Mouse (Mus musculus): Measurements from ENCODE around the gene Bhmt2.

The Bhmt2 gene

GRCm38 (mm10) chr13:93637282-93638245 lies 36.5 kb downstream of the Bhmt2 start, which contains the start of gene Bhmt:
Bhmt (minus strand) TSS chr13:93637961.
- no peak for DNase-seq

DNA sequence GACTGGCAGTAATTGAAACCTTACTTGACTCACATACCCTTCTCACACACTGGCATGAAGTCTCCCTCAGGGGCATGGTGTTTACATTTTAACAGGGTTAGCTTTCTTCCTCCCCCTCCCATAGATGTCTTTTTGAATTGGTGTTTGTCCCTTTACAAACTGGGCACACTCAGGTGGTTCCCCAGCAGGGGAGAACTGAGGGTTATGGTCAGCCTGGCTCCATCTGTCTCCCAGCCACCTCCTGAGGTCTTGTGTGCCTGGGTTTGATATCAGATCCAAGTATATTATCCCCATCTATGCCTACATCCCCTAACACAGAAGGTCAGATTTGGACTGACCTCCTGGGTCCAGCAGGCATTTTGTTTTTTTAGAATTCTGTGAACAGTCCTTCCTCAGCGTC lies 37.5 kb downstream of the Bhmt2 start:
- no peak for DNase-seq

- DNase-seq = no peak
These were observed 41.2 kb downstream of the Bhmt2 start for GRCm38 (mm10) chr13:93632927-93633326.

DNA sequence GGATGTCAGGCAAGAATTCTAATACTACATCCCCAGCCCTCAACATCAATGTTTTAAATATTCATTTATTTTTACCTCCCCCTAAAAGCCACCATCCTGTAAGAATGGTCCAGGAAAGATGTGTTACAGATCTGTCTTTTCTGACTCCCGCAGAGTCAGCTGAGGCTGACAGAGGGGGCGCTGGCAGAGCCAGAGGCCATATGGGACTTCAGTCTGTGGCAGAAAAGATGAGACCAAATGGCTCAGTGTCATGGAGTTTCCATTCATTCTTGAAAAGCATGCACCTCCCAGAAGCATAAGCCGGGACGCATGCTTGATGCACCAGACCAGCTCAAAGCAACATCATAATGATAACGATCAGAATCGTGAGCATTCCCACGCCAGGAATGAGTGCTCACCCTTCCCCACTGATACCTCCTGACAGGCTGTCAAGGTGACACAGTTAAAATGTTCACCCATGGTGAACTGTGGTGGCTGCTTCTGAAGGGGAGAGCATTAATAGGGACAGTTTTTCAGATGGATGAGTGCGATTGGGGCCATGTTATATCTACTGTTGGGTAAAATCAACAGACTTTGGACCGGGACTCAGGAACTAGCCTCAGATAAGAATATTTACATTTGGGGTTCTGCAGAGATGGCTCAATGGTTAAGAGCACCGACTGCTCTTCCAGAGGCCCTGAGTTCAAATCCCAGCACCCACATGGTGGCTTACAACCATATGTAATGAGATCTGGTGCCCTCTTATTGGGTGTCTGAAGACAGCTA lies 43.0 kb downstream of the Bhmt2 start:
- DNase-seq = no peak

DNA sequence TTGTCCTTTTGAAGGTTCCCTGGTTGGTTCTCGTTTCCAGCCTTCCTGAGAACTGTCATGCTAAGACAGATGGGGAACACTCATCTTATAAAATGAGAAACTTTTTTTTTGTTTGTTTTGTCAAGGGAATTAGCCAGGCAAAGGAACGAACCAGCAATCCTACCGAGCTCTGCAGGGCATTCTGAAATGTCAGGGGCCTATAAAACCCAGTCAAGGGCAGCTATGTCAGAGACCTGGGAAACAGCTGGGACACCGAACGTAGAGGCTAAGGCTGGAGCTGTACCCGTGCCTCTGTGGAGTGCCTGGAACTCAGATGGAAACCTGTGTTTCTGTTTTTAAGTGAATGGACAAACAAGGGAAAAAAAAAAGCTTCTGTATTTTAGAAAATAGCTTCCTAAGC lies 45.2 kb downstream of the Bhmt2 start:
- DNase-seq = no peak

- peak; percentile 81 for DNase-seq
These were observed 59.6 kb downstream of the Bhmt2 start for GRCm38 (mm10) chr13:93614361-93614948.

DNA sequence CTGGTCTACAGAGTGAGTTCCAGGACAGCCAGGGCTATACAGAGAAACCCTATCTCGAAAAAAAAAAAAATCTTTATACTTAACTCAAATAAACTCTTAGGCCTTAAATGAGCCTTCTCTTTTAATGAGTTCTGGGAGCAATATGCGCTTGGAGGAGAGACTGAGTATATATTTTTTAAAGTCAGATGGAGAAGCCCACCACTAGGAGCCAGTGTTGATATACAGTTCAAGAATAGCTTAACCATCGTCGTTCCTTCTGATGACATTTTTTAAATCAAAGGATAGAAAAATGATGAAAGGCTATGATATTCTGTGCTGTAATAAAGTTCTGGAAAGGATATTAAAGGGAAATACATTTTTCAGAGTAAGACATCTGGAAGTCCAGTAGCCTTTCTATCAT lies 60.3 kb downstream of the Bhmt2 start:
- no peak for DNase-seq

DNA sequence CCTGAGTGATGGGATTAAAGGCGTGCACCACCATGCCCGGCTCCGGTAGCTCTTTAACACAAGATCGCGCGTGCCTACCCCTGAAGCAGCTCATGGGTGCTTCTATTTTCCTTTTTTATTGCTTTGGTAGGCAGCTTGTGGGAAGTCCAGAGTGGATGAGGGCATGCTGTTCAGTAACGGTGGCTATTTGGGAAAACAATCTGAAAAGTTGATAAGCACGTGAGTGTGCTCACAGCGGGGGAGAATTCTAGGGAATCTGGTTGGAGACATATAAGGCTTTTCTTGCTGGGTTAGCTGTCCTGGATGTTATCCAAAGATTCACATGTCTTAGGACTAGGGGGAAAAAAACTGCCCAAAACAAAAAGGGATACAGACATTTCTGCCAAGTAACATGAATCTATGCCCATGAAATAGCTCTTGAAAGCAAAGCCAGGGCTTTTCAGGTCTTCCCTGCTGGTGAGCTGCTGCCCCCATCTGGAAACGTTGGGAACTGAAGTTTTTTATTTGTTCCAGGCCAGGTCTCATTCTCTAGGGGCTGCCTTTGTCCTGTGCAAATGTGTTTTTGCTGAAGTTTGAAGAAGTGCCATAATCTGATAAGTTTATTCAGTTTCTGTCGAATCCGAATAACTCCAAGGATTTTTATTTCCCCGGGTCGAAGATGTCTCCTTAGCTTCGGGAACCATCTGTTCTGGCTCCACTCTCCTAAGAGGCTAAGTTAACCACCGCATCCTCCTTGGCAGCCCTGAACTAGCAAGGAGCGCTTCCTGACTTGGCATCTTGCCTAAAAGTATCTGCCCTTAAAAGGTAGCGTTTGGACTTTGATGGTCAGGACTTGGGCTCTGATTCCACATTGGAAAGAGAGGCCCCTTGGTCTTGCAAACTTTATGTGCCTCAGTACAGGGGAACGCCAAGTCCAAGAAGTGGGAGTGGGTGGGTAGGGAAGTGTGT lies 61.2 kb downstream of the Bhmt2 start:
- DNase-seq = peak; percentile 86

DNA sequence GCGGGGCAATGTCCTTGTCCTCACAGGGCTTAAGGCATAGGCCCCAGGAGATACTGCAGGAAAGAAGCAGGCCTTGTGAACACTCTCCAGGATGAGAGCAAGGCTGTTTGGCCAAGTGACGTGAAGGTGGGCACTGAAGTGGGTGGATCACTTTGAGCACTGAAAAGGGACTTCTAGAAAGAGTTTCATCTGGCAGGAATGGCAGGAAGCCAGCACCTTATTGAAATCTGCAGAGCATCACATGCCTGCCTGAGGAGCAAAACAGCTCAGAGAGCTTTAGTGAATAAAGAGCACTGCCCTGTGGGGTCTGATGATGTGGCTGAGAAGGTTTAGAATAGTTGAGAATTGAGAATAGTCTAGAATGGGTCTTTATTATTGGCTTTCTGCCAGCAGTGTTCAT lies 65.6 kb downstream of the Bhmt2 start:
- no peak for DNase-seq

DNA sequence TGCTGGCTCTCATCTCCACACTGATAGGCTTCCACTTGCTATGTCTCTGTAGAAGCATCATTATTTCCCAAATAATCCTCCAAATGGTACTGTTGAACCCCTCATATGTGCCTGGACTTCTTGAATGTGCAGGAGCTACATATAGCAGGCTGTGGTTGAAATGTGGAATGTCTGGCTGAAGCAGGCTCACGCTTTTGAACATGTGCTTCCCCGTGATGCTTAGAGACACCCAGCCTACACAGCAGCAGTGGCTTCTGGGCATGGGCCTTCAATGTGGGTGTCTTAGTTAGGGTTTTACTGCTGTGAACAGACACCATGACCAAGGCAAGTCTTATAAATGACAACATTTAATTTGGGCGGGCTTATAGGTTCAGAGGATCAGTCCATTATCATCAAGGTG lies 66.4 kb downstream of the Bhmt2 start:
- no peak for DNase-seq

DNA sequence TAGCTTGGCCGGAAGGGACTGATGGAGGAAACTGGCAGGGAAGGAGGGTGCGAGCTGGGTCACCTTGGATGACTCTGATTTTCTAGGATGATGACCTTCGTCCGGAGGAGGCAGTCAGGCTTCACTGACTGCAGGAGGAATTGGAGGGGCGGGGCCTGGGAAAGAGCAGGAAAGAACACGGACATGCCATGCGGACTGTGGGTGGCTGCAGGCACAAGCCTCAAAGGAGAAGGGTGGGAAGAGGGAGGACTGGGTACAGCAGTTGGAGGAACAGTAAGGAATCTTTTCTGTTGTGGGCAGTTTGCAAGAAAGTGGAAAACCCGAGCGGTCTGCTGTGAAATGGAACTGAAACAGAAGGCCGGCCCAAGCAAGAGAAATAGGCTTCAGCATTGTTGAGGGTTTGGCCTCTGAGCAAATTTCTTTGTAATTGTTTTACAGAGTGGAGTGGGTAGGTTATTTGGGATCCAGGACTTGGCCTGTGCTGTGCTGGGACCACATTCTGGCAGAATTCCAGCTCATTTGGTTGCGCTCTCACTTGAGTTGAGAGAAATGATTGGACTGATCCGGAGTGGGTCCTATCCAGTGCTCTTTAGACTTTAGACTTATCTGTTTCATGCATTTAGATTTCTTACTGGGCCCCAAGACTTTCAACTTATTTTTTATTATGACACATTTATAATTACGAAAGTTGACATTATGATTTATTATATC lies 67.1 kb downstream of the Bhmt2 start:
- DNase-seq = peak; percentile 81

Data from kidney, postnatal 14 days (tissue).